Mouse (Mus musculus) layer of hippocampus, postnatal 25 days (tissue): ENCODE data around the gene Prss32. TPM values are rescaled to one million over a fixed set of nuclear protein-coding genes. Genes with fewer than 3 reads are reported as not detected.
"Not testable (repeated sequence)": the region's sequence is repeated elsewhere in the genome, so short reads cannot be mapped to it uniquely, and the experiment has no call there.

ENCODE experiments used
- DNase-seq, 2 experiments: peaks; one replicate each; pipeline ENCODE4 v3.0.0; 2022; ENCODE audit warnings: mixed read lengths in 2 of 2, low spot score in 1 of 2; ENCODE audit errors: extremely low spot score in 1 of 2
- total RNA-seq, 2 experiments: library from RNA; stranded (reverse); gene quantifications; 2 replicates each; pipeline ENCODE4 v1.2.3; 2021

Gene Prss32
- total RNA-seq, 2 experiments from 2014 or later, result not detected

- DNase-seq, result no peak
These were observed 7.6 kb upstream of the Prss32 start, which contains the start of gene Prss33 for GRCm38 (mm10) chr17:23836006-23836575. Gene Prss33 (minus strand): TSS chr17:23836056.

GRCm38 (mm10) chr17:23841145-23841544 is 2.5 kb upstream of the Prss32 start:
- peak in 1 of 2 experiments; percentile 73 for DNase-seq

GRCm38 (mm10) chr17:23843141-23843811 is 379 bp upstream of the Prss32 start:
- DNase-seq, result no peak

- DNase-seq, result no peak
These were observed 6.4 kb downstream of the Prss32 start for GRCm38 (mm10) chr17:23850028-23850427.

- peak in 1 of 2 experiments; percentile 75 for DNase-seq
These were observed 7.4 kb downstream of the Prss32 start for GRCm38 (mm10) chr17:23850853-23851749.

GRCm38 (mm10) chr17:23853292-23853691 is 9.6 kb downstream of the Prss32 start:
- DNase-seq, result peak in 1 of 2 experiments; percentile 33

- DNase-seq, result no peak
These were observed 10.6 kb downstream of the Prss32 start for GRCm38 (mm10) chr17:23854229-23854765.

- no peak for DNase-seq
These were observed 13.5 kb downstream of the Prss32 start for GRCm38 (mm10) chr17:23857193-23857592.

- no peak for DNase-seq
These were observed 14.3 kb downstream of the Prss32 start for GRCm38 (mm10) chr17:23857913-23858312.

GRCm38 (mm10) chr17:23862926-23863325 is 19.3 kb downstream of the Prss32 start:
- DNase-seq, result no peak

- no peak for DNase-seq
These were observed 24.1 kb downstream of the Prss32 start, which contains the start of gene Prss21 for GRCm38 (mm10) chr17:23867756-23868155. Gene Prss21 (plus strand): TSS chr17:23868056.

GRCm38 (mm10) chr17:23868513-23868912 is 24.9 kb downstream of the Prss32 start:
- no peak for DNase-seq

GRCm38 (mm10) chr17:23873884-23874856 is 30.5 kb downstream of the Prss32 start:
- peak in 1 of 2 experiments; percentile 46 for DNase-seq

GRCm38 (mm10) chr17:23876741-23877140 is 33.1 kb downstream of the Prss32 start:
- DNase-seq, result no peak

- DNase-seq, result no peak
These were observed 33.5 kb downstream of the Prss32 start for GRCm38 (mm10) chr17:23877166-23877565.

GRCm38 (mm10) chr17:23880576-23880975 is 36.9 kb downstream of the Prss32 start, which contains the start of the genes Dcpp1 and Dcpp2:
Gene Dcpp1 (plus strand): TSS chr17:23880876.
Gene Dcpp2 (plus strand): TSS chr17:23880880.
- DNase-seq, result not testable (repeated sequence)
